Mouse (Mus musculus) neural tube, embryonic 14.5 days (tissue): ENCODE measurements around the gene Gm13277. TPM values are rescaled to one million over a fixed set of nuclear protein-coding genes. Genes with fewer than 3 reads are reported as not detected.
"Not testable (repeated sequence)": the region's sequence is repeated elsewhere in the genome, so short reads cannot be mapped to it uniquely, and the experiment has no call there.

Experiments used
- ATAC-seq: fragments of 200-750 bp; cut with Nextera tagmentation; 2 replicates; pipeline ENCODE4 v1.8.0; 2017; ENCODE audit warnings: low read depth, mild to moderate bottlenecking, moderate TSS enrichment, moderate library complexity
- H3K27ac ChIP-seq: fragments of 300-500 bp; sonication (generic); 2 replicates; pipeline ENCODE4 v1.5.1; 2014; ENCODE audit warnings: low read depth, mild to moderate bottlenecking, control low read depth, low read length, moderate library complexity, mixed read lengths
- H3K27me3 ChIP-seq: fragments of 300-500 bp; sonication (generic); 2 replicates; pipeline ENCODE4 v1.6.1; 2014; ENCODE audit warnings: low read length; ENCODE audit not compliant: control insufficient read depth, insufficient read depth
- H3K36me3 ChIP-seq: fragments of 300-500 bp; sonication (generic); 2 replicates; pipeline ENCODE4 v1.6.1; 2014; ENCODE audit warnings: low read length, mixed read lengths; ENCODE audit not compliant: control insufficient read depth, insufficient read depth
- H3K4me1 ChIP-seq: fragments of 300-500 bp; sonication (generic); 2 replicates; pipeline ENCODE4 v1.6.1; 2014; ENCODE audit warnings: low read length; ENCODE audit not compliant: control insufficient read depth, insufficient read depth
- H3K4me2 ChIP-seq: fragments of 300-500 bp; sonication (generic); 2 replicates; pipeline ENCODE4 v1.6.1; 2014; ENCODE audit warnings: mild to moderate bottlenecking, low read depth, low read length, control low read depth
- H3K4me3 ChIP-seq: fragments of 300-500 bp; sonication (generic); 2 replicates; pipeline ENCODE4 v1.5.1; 2014; ENCODE audit warnings: low read depth, low read length, control low read depth, mixed read lengths
- H3K9ac ChIP-seq: fragments of 300-500 bp; sonication (generic); replicated peaks from 2 replicates; pipeline ENCODE4 v1.6.1; 2014; ENCODE audit warnings: low read depth, mild to moderate bottlenecking, control low read depth, low read length, mixed read lengths
- H3K9me3 ChIP-seq: fragments of 300-500 bp; sonication (generic); 2 replicates; pipeline ENCODE4 v1.6.1; 2016; ENCODE audit warnings: low read length; ENCODE audit not compliant: control insufficient read depth
- whole genome bisulfite sequencing: fragments of 180-500 bp; shearing (Covaris S2); extraction: QIAGEN DNeasy Blood & Tissue Kit; methylation state at CpG from one replicate; pipeline ENCODE4 v1.1.7; 2014; 5-methylcytosine and 5-hydroxymethylcytosine counted together
- polyA plus RNA-seq: library from polyadenylated mRNA; unstranded; fragments of >200 nt; fragmentation: Nextera tagmentation; extraction: Ambion mirVana; gene quantifications from 2 replicates; pipeline ENCODE4 v1.2.1, GENCODE M21; 2014

Gene Gm13277
- polyA plus RNA-seq, 1 experiment from 2014 or later, result not detected

GRCm38 (mm10) chr4:88780320-88780719 lies 8.1 kb upstream of the Gm13277 start:
- not testable (repeated sequence) for H3K9me3 ChIP-seq, H3K4me3 ChIP-seq
- WGBS, result 48% methylated on average over 15 of the region's 18 CpGs

GRCm38 (mm10) chr4:88781831-88782230 lies 6.6 kb upstream of the Gm13277 start, which contains the start of gene Ifnz:
Gene Ifnz (plus strand): TSS chr4:88782131.
- not testable (repeated sequence) for H3K27me3 ChIP-seq, H3K4me3 ChIP-seq, H3K27ac ChIP-seq, H3K9ac ChIP-seq, H3K4me2 ChIP-seq, ATAC-seq, H3K4me1 ChIP-seq, H3K36me3 ChIP-seq, H3K9me3 ChIP-seq
- 9% methylated on average over 1 of the region's 7 CpGs for WGBS

More at GRCm38 (mm10) chr4:88780320-88780719, 8.1 kb upstream of the Gm13277 start:
- H3K27ac ChIP-seq, H3K27me3 ChIP-seq, H3K4me1 ChIP-seq, H3K36me3 ChIP-seq, H3K9ac ChIP-seq, H3K4me2 ChIP-seq, ATAC-seq: not testable (repeated sequence)

- H3K4me3 ChIP-seq, ATAC-seq, H3K27me3 ChIP-seq, H3K4me1 ChIP-seq, H3K4me2 ChIP-seq, H3K27ac ChIP-seq, H3K36me3 ChIP-seq, H3K9ac ChIP-seq, H3K9me3 ChIP-seq: not testable (repeated sequence)
- 0% methylated on average over 4 of the region's 31 CpGs for WGBS
Measured at GRCm38 (mm10) chr4:88782335-88782734, 6.1 kb upstream of the Gm13277 start.

- no CpG with 5 or more reads among the region's 27 CpGs for WGBS
- not testable (repeated sequence) for H3K4me1 ChIP-seq, H3K36me3 ChIP-seq, H3K4me2 ChIP-seq, H3K27me3 ChIP-seq, H3K9ac ChIP-seq, H3K4me3 ChIP-seq, H3K9me3 ChIP-seq, ATAC-seq, H3K27ac ChIP-seq
Measured at GRCm38 (mm10) chr4:88785409-88785808, 3.0 kb upstream of the Gm13277 start, which contains the start of gene Gm13276. Gene Gm13276 (plus strand): TSS chr4:88785709.

- H3K27me3 ChIP-seq, ATAC-seq, H3K9me3 ChIP-seq, H3K36me3 ChIP-seq, H3K4me1 ChIP-seq, H3K4me2 ChIP-seq, H3K9ac ChIP-seq, H3K4me3 ChIP-seq, H3K27ac ChIP-seq: not testable (repeated sequence)
- no CpG with 5 or more reads among the region's 28 CpGs for WGBS
Measured at GRCm38 (mm10) chr4:88791250-88791649, 2.8 kb downstream of the Gm13277 start, which contains the start of gene Gm13278. Gene Gm13278 (plus strand): TSS chr4:88791550.

GRCm38 (mm10) chr4:88793936-88794675 lies 5.7 kb downstream of the Gm13277 start, which contains the start of gene Gm13275:
Gene Gm13275 (plus strand): TSS chr4:88794487.
- not testable (repeated sequence) for ATAC-seq, H3K27me3 ChIP-seq, H3K9me3 ChIP-seq, H3K4me2 ChIP-seq, H3K9ac ChIP-seq, H3K4me1 ChIP-seq, H3K27ac ChIP-seq, H3K36me3 ChIP-seq, H3K4me3 ChIP-seq
- WGBS, result 2% methylated on average over 5 of the region's 52 CpGs

GRCm38 (mm10) chr4:88797097-88797496 lies 8.7 kb downstream of the Gm13277 start, which contains the start of gene Gm13279:
Gene Gm13279 (plus strand): TSS chr4:88797397.
- H3K27me3 ChIP-seq, H3K36me3 ChIP-seq, H3K4me2 ChIP-seq, H3K27ac ChIP-seq, H3K9me3 ChIP-seq, H3K4me3 ChIP-seq, ATAC-seq, H3K4me1 ChIP-seq, H3K9ac ChIP-seq: not testable (repeated sequence)
- no CpG with 5 or more reads among the region's 28 CpGs for WGBS

GRCm38 (mm10) chr4:88799365-88799764 lies 10.9 kb downstream of the Gm13277 start, which contains the start of gene Gm13285:
Gene Gm13285 (plus strand): TSS chr4:88799665.
- not testable (repeated sequence) for H3K27me3 ChIP-seq, H3K36me3 ChIP-seq, H3K9ac ChIP-seq, ATAC-seq, H3K4me1 ChIP-seq, H3K4me2 ChIP-seq, H3K27ac ChIP-seq, H3K9me3 ChIP-seq, H3K4me3 ChIP-seq
- 0% methylated on average over 1 of the region's 7 CpGs for WGBS

GRCm38 (mm10) chr4:88802954-88803353 lies 14.5 kb downstream of the Gm13277 start, which contains the start of gene Gm13287:
Gene Gm13287 (plus strand): TSS chr4:88803254.
- H3K9me3 ChIP-seq, H3K4me1 ChIP-seq, H3K4me2 ChIP-seq, ATAC-seq, H3K27me3 ChIP-seq, H3K9ac ChIP-seq, H3K36me3 ChIP-seq, H3K4me3 ChIP-seq, H3K27ac ChIP-seq: not testable (repeated sequence)
- WGBS, result no CpG with 5 or more reads among the region's 29 CpGs
